Mouse (Mus musculus): ENCODE measurements around the gene Panx3. TPM values are rescaled to one million over a fixed set of nuclear protein-coding genes. Genes with fewer than 3 reads are reported as not detected.

Gene Panx3
- polyA plus RNA-seq, 1 experiment from 2014 or later = not detected

- Histone ChIP-seq H3K4me3 (replicated peaks) (peak within 1 kb of the TSS; percentile 73), H3K4me1 (peaks cover 7% of the 10 kb centered on the region), H3K9me3 (replicated peaks) (no peaks in the 10 kb centered on the region), H3K4me2 (peak within 1 kb of the TSS; percentile 77), H3K9ac (peak within 1 kb of the TSS; percentile 70), H3K27me3 (peaks cover 13% of the 10 kb centered on the region), H3K36me3 (no peaks in the 10 kb centered on the region), H3K27ac (peak within 1 kb of the TSS; percentile 80)
- WGBS = under 1% methylated on average over 45 of the region's 45 CpGs
- peak; percentile 96 for ATAC-seq (replicated peaks; ENCODE audit: low FRiP score)
Observed at GRCm38 (mm10) chr9:37613182-37613910, 55.7 kb downstream of the Panx3 start, which contains the start of gene Spa17. Gene Spa17, minus strand, starts transcription at chr9:37613722.

Other genes with a start within 250 kb of the Panx3 start
- gene Robo3, start 236.0 kb downstream of the Panx3 start, polyA plus RNA-seq (2015; fragmentation: Nextera tagmentation; extraction: Ambion mirVana) = 0.18 and 0.53 TPM in 2 replicates
- 22.1 and 23.9 TPM in 2 replicates for gene Msantd2, start 179.9 kb downstream of the Panx3 start, polyA plus RNA-seq (2015; fragmentation: Nextera tagmentation; extraction: Ambion mirVana)
- gene Esam, start 141.2 kb downstream of the Panx3 start, polyA plus RNA-seq (2015; fragmentation: Nextera tagmentation; extraction: Ambion mirVana) = 72.7 and 76.5 TPM in 2 replicates
- 0.91 and 1.4 TPM in 2 replicates for gene Vsig2, start 130.0 kb downstream of the Panx3 start, polyA plus RNA-seq (2015; fragmentation: Nextera tagmentation; extraction: Ambion mirVana)
- gene Nrgn, start 116.3 kb downstream of the Panx3 start, polyA plus RNA-seq (2015; fragmentation: Nextera tagmentation; extraction: Ambion mirVana) = 3.4 and 4.2 TPM in 2 replicates
- gene Siae, start 113.5 kb downstream of the Panx3 start, polyA plus RNA-seq (2015; fragmentation: Nextera tagmentation; extraction: Ambion mirVana) = 9.5 and 9.6 TPM in 2 replicates
- gene Spa17, start 55.5 kb downstream of the Panx3 start, polyA plus RNA-seq (2015; fragmentation: Nextera tagmentation; extraction: Ambion mirVana) = 6.6 and 6.7 TPM in 2 replicates
- gene Tbrg1, start 11.9 kb downstream of the Panx3 start, polyA plus RNA-seq (2015; fragmentation: Nextera tagmentation; extraction: Ambion mirVana) = 140 and 141 TPM in 2 replicates
- not detected in 2 replicates for gene Olfr160, start 47.0 kb upstream of the Panx3 start, polyA plus RNA-seq (2015; fragmentation: Nextera tagmentation; extraction: Ambion mirVana)
- not detected in 2 replicates for gene Olfr874, start 75.9 kb upstream of the Panx3 start, polyA plus RNA-seq (2015; fragmentation: Nextera tagmentation; extraction: Ambion mirVana)
- not detected in 2 replicates for gene Olfr875, start 102.6 kb upstream of the Panx3 start, polyA plus RNA-seq (2015; fragmentation: Nextera tagmentation; extraction: Ambion mirVana)
- gene Olfr876, start 133.8 kb upstream of the Panx3 start, polyA plus RNA-seq (2015; fragmentation: Nextera tagmentation; extraction: Ambion mirVana) = not detected in 2 replicates
- not detected in 2 replicates for gene Olfr877, start 185.0 kb upstream of the Panx3 start, polyA plus RNA-seq (2015; fragmentation: Nextera tagmentation; extraction: Ambion mirVana)
- not detected in 2 replicates for gene Olfr145, start 227.5 kb upstream of the Panx3 start, polyA plus RNA-seq (2015; fragmentation: Nextera tagmentation; extraction: Ambion mirVana)
- gene Olfr878, start 248.6 kb upstream of the Panx3 start, polyA plus RNA-seq (2015; fragmentation: Nextera tagmentation; extraction: Ambion mirVana) = not detected in 2 replicates